In genomic region chr16:20723247-20723646, GRCm38 (mm10) we compare ENCODE assay signal across 29 mouse cellular contexts. TPM values are rescaled to one million over a fixed set of nuclear protein-coding genes. Genes with fewer than 3 reads are reported as not detected.
"Had no signal": no experiment of that assay in that cellular context is flagged by ENCODE, and none has a peak within 500 bp of the region (broad histone marks: within the 10 kb centered on the region; RNA-seq: fewer than 3 reads in every experiment).

No protein-coding gene starts in this region.

- H3K9ac ChIP-seq: heart, embryonic 13.5 days; heart, embryonic 15.5 days; hindbrain, embryonic 13.5 days; hindbrain, embryonic 15.5 days; kidney, embryonic 15.5 days; limb, embryonic 13.5 days; limb, embryonic 15.5 days; liver, embryonic 12.5 days; liver, embryonic 14.5 days had no signal

- H3K27ac ChIP-seq: gastrocnemius, adult 2 months; heart, embryonic 10.5 days; heart, embryonic 13.5 days; heart, embryonic 15.5 days; hindbrain, embryonic 13.5 days; hindbrain, embryonic 15.5 days; hindbrain, postnatal 0 days; kidney, embryonic 15.5 days; kidney, postnatal 0 days; limb, embryonic 13.5 days; limb, embryonic 15.5 days; liver, embryonic 12.5 days; liver, embryonic 14.5 days had no signal

- H3K9me3 ChIP-seq: heart, embryonic 10.5 days; heart, embryonic 13.5 days; heart, embryonic 15.5 days; hindbrain, embryonic 13.5 days; hindbrain, embryonic 15.5 days; kidney, embryonic 15.5 days; limb, embryonic 13.5 days; limb, embryonic 15.5 days; liver, embryonic 12.5 days had no signal

- H3K4me3 ChIP-seq: gastrocnemius, adult 2 months; heart, embryonic 10.5 days; heart, embryonic 13.5 days; heart, embryonic 15.5 days; hindbrain, embryonic 13.5 days; hindbrain, embryonic 15.5 days; kidney, embryonic 15.5 days; limb, embryonic 13.5 days; limb, embryonic 15.5 days; liver, embryonic 12.5 days had no signal

- H3K4me2 ChIP-seq: heart, embryonic 13.5 days; heart, embryonic 15.5 days; hindbrain, embryonic 13.5 days; hindbrain, embryonic 15.5 days; kidney, embryonic 15.5 days; limb, embryonic 13.5 days; limb, embryonic 15.5 days; liver, embryonic 12.5 days had no signal

- H3K27me3 ChIP-seq: hindbrain, embryonic 13.5 days; hindbrain, embryonic 15.5 days; kidney, embryonic 15.5 days; limb, embryonic 13.5 days; limb, embryonic 15.5 days had no signal

- ATAC-seq: hindbrain, postnatal 0 days; intestine, embryonic 16.5 days; liver, embryonic 12.5 days had no signal

- DNase-seq: gastrocnemius, adult 2 months; gastrocnemius, postnatal 10 days; gastrocnemius, postnatal 25 days; heart, adult 18-20 months; heart, postnatal 14 days; heart, postnatal 36 days; kidney, adult 11 months; kidney, adult 2 months; kidney, adult 9 months; kidney, postnatal 14 days; kidney, postnatal 36 days; layer of hippocampus, adult 9-11 months; layer of hippocampus, postnatal 36 days; left cerebral cortex, postnatal 4 days had no signal

RNA-seq across cellular contexts. Expression of gene Chrd, which starts 9.7 kb away (rescaled TPM):
- total RNA-seq: granulocyte monocyte progenitor cell, adult 5-6 weeks; hematopoietic stem cell, adult 5-6 weeks had no signal

RNA-seq across cellular contexts. Expression of gene Thpo, which starts 11.1 kb away (rescaled TPM):
- total RNA-seq: granulocyte monocyte progenitor cell, adult 5-6 weeks; hematopoietic stem cell, adult 5-6 weeks had no signal

RNA-seq across cellular contexts. Expression of gene Fam131a, which starts 30.2 kb away (rescaled TPM):
- total RNA-seq: granulocyte monocyte progenitor cell, adult 5-6 weeks had no signal
